Mouse (Mus musculus): Measurements from ENCODE around the gene Foxn3.

GRCm38 (mm10) chr12:99266434-99266833 is 296.9 kb downstream of the Foxn3 start:
- TF ChIP-seq CTCF (IDR thresholded peaks at IDR 0.05; ENCODE audit: low read depth, low read length) (no peak), POLR2A (IDR thresholded peaks at IDR 0.05; ENCODE audit: extremely low read depth, insufficient read depth, low read length) (no peak)

Data from liver, adult 2 months (tissue).